Mouse (Mus musculus) CH12.LX (cell line): ENCODE results near the gene Tnk1. TPM values are rescaled to one million over a fixed set of nuclear protein-coding genes. Genes with fewer than 3 reads are reported as not detected.
A peak's percentile ranks its signal among the peaks of the same experiment; 100 is the strongest.

Experiments used
- DNase-seq: peaks from one replicate; pipeline ENCODE4 v3.0.0-alpha.2; 2013; ENCODE audit errors: extremely low read depth
- H3K27ac ChIP-seq: 2 replicates; pipeline ENCODE4 v1.5.1; 2012; ENCODE audit warnings: low read depth, mild to moderate bottlenecking, control low read depth, moderate library complexity; ENCODE audit not compliant: insufficient read depth
- H3K27me3 ChIP-seq: replicated peaks from 2 replicates; pipeline ENCODE3; 2012; ENCODE audit warnings: inconsistent platforms
- H3K36me3 ChIP-seq, 2 experiments: replicated peaks in 1 of 2; 2 replicates each; pipeline versions ENCODE3 to v1.6.1; 2012; ENCODE audit warnings: inconsistent platforms in 1 of 2, low read length in 1 of 2, mild to moderate bottlenecking in 1 of 2, mixed read lengths in 1 of 2, moderate library complexity in 1 of 2; ENCODE audit not compliant: control insufficient read depth in 1 of 2, insufficient read depth in 1 of 2
- H3K4me1 ChIP-seq, 2 experiments: 2 replicates each; pipeline ENCODE4 v1.6.1; 2012; ENCODE audit warnings: inconsistent platforms in 1 of 2, moderate library complexity in 1 of 2; ENCODE audit not compliant: insufficient read depth in 2 of 2, control insufficient read depth in 1 of 2
- H3K4me2 ChIP-seq: 2 replicates; pipeline ENCODE4 v1.6.1; 2012; ENCODE audit warnings: low read depth, mild to moderate bottlenecking, control low read depth; ENCODE audit not compliant: poor library complexity, insufficient read depth, severe bottlenecking
- H3K4me3 ChIP-seq, 3 experiments: fragments of 150-350 bp in 1 of 3; sonication (generic) in 1 of 3; replicated peaks in 1 of 3; 2 replicates each; pipeline versions ENCODE3 to v1.5.1; 2011 to 2012; ENCODE audit warnings: low read depth in 2 of 3, low read length in 2 of 3, mild to moderate bottlenecking in 2 of 3, moderate library complexity in 2 of 3, control low read depth in 1 of 3, improper control_type of control experiment in 1 of 3, inconsistent platforms in 1 of 3, mixed read lengths in 1 of 3; ENCODE audit not compliant: poor library complexity in 1 of 3
- H3K79me2 ChIP-seq: replicated peaks from 2 replicates; pipeline ENCODE4 v1.6.1; 2012; ENCODE audit warnings: mild to moderate bottlenecking, moderate library complexity; ENCODE audit not compliant: control insufficient read depth, poor library complexity, insufficient read depth, severe bottlenecking; ENCODE audit errors: extremely low read depth
- H3K9ac ChIP-seq: 2 replicates; pipeline ENCODE4 v1.6.1; 2012; ENCODE audit warnings: low read depth, mild to moderate bottlenecking, control low read depth, moderate library complexity; ENCODE audit not compliant: insufficient read depth
- H3K9me3 ChIP-seq: replicated peaks from 2 replicates; pipeline ENCODE3; 2012; ENCODE audit warnings: low read length, inconsistent platforms, mixed read lengths
- BHLHE40 ChIP-seq: IDR thresholded peaks from 2 replicates; pipeline ENCODE4 v1.6.1; 2011; ENCODE audit warnings: mild to moderate bottlenecking, low read depth, low read length, improper control_type of control experiment
- CHD1 ChIP-seq: IDR thresholded peaks from 2 replicates; pipeline ENCODE4 v1.6.1; 2012; ENCODE audit warnings: low read depth, low read length, improper control_type of control experiment, inconsistent platforms
- CTCF ChIP-seq, 2 experiments: IDR thresholded peaks in 1 of 2; conservative IDR thresholded peaks in 1 of 2; 2 replicates each; pipeline ENCODE4 v1.5.1; 2011 to 2012; ENCODE audit warnings: low read depth in 2 of 2, low read length in 2 of 2, improper control_type of control experiment in 1 of 2, inconsistent platforms in 1 of 2, mild to moderate bottlenecking in 1 of 2, moderate library complexity in 1 of 2
- E2F4 ChIP-seq: IDR thresholded peaks from 2 replicates; pipeline ENCODE4 v1.6.1; 2011; ENCODE audit warnings: low read depth, low read length, improper control_type of control experiment; ENCODE audit not compliant: insufficient replicate concordance
- ELF1 ChIP-seq: IDR thresholded peaks from 2 replicates; pipeline ENCODE4 v1.6.1; 2014; ENCODE audit warnings: low read depth, mild to moderate bottlenecking, inconsistent platforms, low read length, improper control_type of control experiment
- EP300 ChIP-seq: IDR thresholded peaks from 2 replicates; pipeline ENCODE4 v1.6.1; 2011; ENCODE audit warnings: low read length, improper control_type of control experiment
- ETS1 ChIP-seq: conservative IDR thresholded peaks from 2 replicates; pipeline ENCODE4 v1.6.1; 2012; ENCODE audit warnings: low read depth, mild to moderate bottlenecking, inconsistent platforms, low read length, improper control_type of control experiment, moderate library complexity
- GABPA ChIP-seq: IDR thresholded peaks from 2 replicates; pipeline ENCODE4 v1.6.1; 2012; ENCODE audit warnings: low read depth, low read length, improper control_type of control experiment, inconsistent platforms; ENCODE audit not compliant: insufficient replicate concordance
- HCFC1 ChIP-seq: IDR thresholded peaks from 2 replicates; pipeline ENCODE4 v1.6.1; 2012; ENCODE audit warnings: low read depth, mild to moderate bottlenecking, inconsistent platforms, low read length, improper control_type of control experiment
- IRF4 ChIP-seq: IDR thresholded peaks from 2 replicates; pipeline ENCODE4 v1.6.1; 2014; ENCODE audit warnings: low read depth, mild to moderate bottlenecking, inconsistent platforms, low read length, improper control_type of control experiment
- MAFK ChIP-seq: IDR thresholded peaks from 2 replicates; pipeline ENCODE4 v1.6.1; 2011; ENCODE audit warnings: low read length, improper control_type of control experiment; ENCODE audit not compliant: insufficient replicate concordance
- MAZ ChIP-seq: IDR thresholded peaks from 2 replicates; pipeline ENCODE4 v1.6.1; 2012; ENCODE audit warnings: low read depth, mild to moderate bottlenecking, inconsistent platforms, low read length, improper control_type of control experiment, moderate library complexity
- MEF2A ChIP-seq: IDR thresholded peaks from 2 replicates; pipeline ENCODE4 v1.6.1; 2014; ENCODE audit warnings: low read depth, mild to moderate bottlenecking, inconsistent platforms, low read length, improper control_type of control experiment, borderline replicate concordance
- MYC ChIP-seq: IDR thresholded peaks from 2 replicates; pipeline ENCODE4 v1.6.1; 2011; ENCODE audit warnings: low read depth, mild to moderate bottlenecking, improper control_type of control experiment, low read length
- NRF1 ChIP-seq: IDR thresholded peaks from 2 replicates; pipeline ENCODE4 v1.6.1; 2014; ENCODE audit warnings: low read depth, mild to moderate bottlenecking, inconsistent platforms, low read length, improper control_type of control experiment, moderate library complexity
- POLR2A ChIP-seq: IDR thresholded peaks from 2 replicates; pipeline ENCODE4 v1.6.1; 2011; ENCODE audit warnings: low read depth, mild to moderate bottlenecking, improper control_type of control experiment, low read length
- RCOR1 ChIP-seq: conservative IDR thresholded peaks from 2 replicates; pipeline ENCODE4 v1.6.1; 2012; ENCODE audit warnings: low read depth, mild to moderate bottlenecking, inconsistent platforms, low read length, improper control_type of control experiment
- SIN3A ChIP-seq: IDR thresholded peaks from 2 replicates; pipeline ENCODE4 v1.6.1; 2012; ENCODE audit warnings: low read length, improper control_type of control experiment, inconsistent platforms
- TBP ChIP-seq: conservative IDR thresholded peaks from 2 replicates; pipeline ENCODE4 v1.6.1; 2011; ENCODE audit warnings: low read depth, low read length, improper control_type of control experiment
- UBTF ChIP-seq: IDR thresholded peaks from 2 replicates; pipeline ENCODE4 v1.6.1; 2012; ENCODE audit warnings: low read depth, mild to moderate bottlenecking, inconsistent platforms, low read length, improper control_type of control experiment, moderate library complexity
- USF1 ChIP-seq: IDR thresholded peaks from 2 replicates; pipeline ENCODE4 v1.6.1; 2014; ENCODE audit warnings: low read depth, mild to moderate bottlenecking, inconsistent platforms, low read length, improper control_type of control experiment
- ZKSCAN1 ChIP-seq: IDR thresholded peaks from 2 replicates; pipeline ENCODE4 v1.6.1; 2012; ENCODE audit warnings: low read depth, inconsistent platforms, low read length, improper control_type of control experiment, borderline replicate concordance
- ZNF384 ChIP-seq: IDR thresholded peaks from 2 replicates; pipeline ENCODE4 v1.6.1; 2012; ENCODE audit warnings: low read depth, low read length, improper control_type of control experiment, inconsistent platforms
- dilution Hi-C: fragments of 300-500 bp; cut with MboI; formaldehyde crosslinking; loops from 2 replicates; pipeline ENCODE4 v1.14.3; 2020; ENCODE audit warnings: low sequenced_read_pairs; ENCODE audit not compliant: extremely low pct_unique_long_range_greater_than_20kb, extremely low pct_ligation_motif_present
- in situ Hi-C: fragments of 300-500 bp; cut with MboI; formaldehyde crosslinking; loops from 3 replicates; pipeline ENCODE4 v1.14.3; 2019; ENCODE audit warnings: low sequenced_read_pairs, low pct_ligation_motif_present, low pct_unique_long_range_greater_than_20kb, mixed read lengths
- polyA plus RNA-seq: library from polyadenylated mRNA; unstranded; fragments of >175 nt; gene quantifications from 2 replicates; pipeline ENCODE4 v1.2.1, GENCODE M21; 2012; ENCODE audit warnings: low read depth; ENCODE audit not compliant: insufficient read length
- total RNA-seq, 2 experiments: library from RNA; depleted of rRNA; stranded (reverse); fragments of 300-350 nt in 1 of 2; fragments of >200 nt in 1 of 2; gene quantifications; 2 replicates each; pipeline ENCODE4 v1.2.3; 2012 to 2014

Gene Tnk1
- total and polyA plus RNA-seq, 3 experiments, result 0.13 to 0.30 TPM; not detected in 1

GRCm38 (mm10) chr11:69848021-69848420, 10.5 kb downstream of the Tnk1 start:
- Histone ChIP-seq H3K9ac (no peak overlapping the region), H3K4me1 (peaks cover 5 to 24% of the 10 kb centered on the region in 2 experiments), H3K27me3 (no peaks in the 10 kb centered on the region), H3K4me2 (no peak overlapping the region), H3K27ac (no peak overlapping the region), H3K79me2 (no peaks in the 10 kb centered on the region), H3K36me3 (peaks cover 0 to 47% of the 10 kb centered on the region in 2 experiments), H3K9me3 (no peaks in the 10 kb centered on the region), H3K4me3 (no peak overlapping the region)
- no peak for TF ChIP-seq E2F4
- TF ChIP-seq BHLHE40, result no peak
- TF ChIP-seq MAFK, result no peak
- TF ChIP-seq UBTF, result no peak
- dilution Hi-C loops (no loop called here), in situ Hi-C loops (no loop called here)
- no peak for DNase-seq

GRCm38 (mm10) chr11:69846738-69847688, 11.5 kb downstream of the Tnk1 start:
- DNase-seq, result peak; percentile 34
- Histone ChIP-seq H3K79me2 (no peaks in the 10 kb centered on the region), H3K9me3 (no peaks in the 10 kb centered on the region), H3K27ac (no peak overlapping the region), H3K4me2 (peak overlapping the region; percentile 88), H3K9ac (peak overlapping the region; percentile 62), H3K4me1 (peaks cover 5 to 28% of the 10 kb centered on the region in 2 experiments), H3K36me3 (peaks cover 0 to 43% of the 10 kb centered on the region in 2 experiments), H3K27me3 (no peaks in the 10 kb centered on the region), H3K4me3 (peak overlapping the region; percentile 61 to 72 (median 65))
- TF ChIP-seq CHD1 (no peak), ZKSCAN1 (no peak), TBP (no peak), SIN3A (no peak), ZNF384 (peak; percentile 67), MAFK (no peak), EP300 (no peak), E2F4 (no peak)
- dilution Hi-C loops (no loop called here), in situ Hi-C loops (no loop called here)

- Histone ChIP-seq H3K27me3 (no peaks in the 10 kb centered on the region), H3K4me1 (peaks cover 5 to 28% of the 10 kb centered on the region in 2 experiments), H3K36me3 (peaks cover 0 to 35% of the 10 kb centered on the region in 2 experiments), H3K27ac (peak within 1 kb of the TSS; percentile 59), H3K9ac (peak within 1 kb of the TSS; percentile 72), H3K4me3 (peak within 1 kb of the TSS; percentile 61 to 72 (median 65)), H3K9me3 (no peaks in the 10 kb centered on the region), H3K79me2 (no peaks in the 10 kb centered on the region), H3K4me2 (peak within 1 kb of the TSS; percentile 88)
- dilution Hi-C loops, result no loop called here
- DNase-seq, result peak; percentile 93
- in situ Hi-C loops, result no loop called here
- TF ChIP-seq IRF4 (peak; percentile 52; the same call in 1 of the 2 replicates), EP300 (no peak), RCOR1 (no peak), USF1 (no peak), ZKSCAN1 (no peak), ETS1 (no peak), MEF2A (peak; percentile 43; the same call in 1 of the 2 replicates), ELF1 (peak; percentile 68), MAZ (peak; percentile 94), NRF1 (peak; percentile 84), TBP (peak; percentile 70), POLR2A (peak; percentile 96), HCFC1 (peak; percentile 67), MYC (peak; percentile 76; the same call in 1 of the 2 replicates), GABPA (no peak), CTCF (conservative IDR thresholded peaks at IDR 0.05 in 1 of 2, IDR thresholded peaks at IDR 0.05 in 1 of 2; ENCODE audit: low read depth in 2 of 2, low read length in 2 of 2) (no peak)
Measured at GRCm38 (mm10) chr11:69846198-69846680, 12.3 kb downstream of the Tnk1 start, which contains the start of gene Plscr3. TSS of gene Plscr3 (plus strand) at chr11:69846376.
